Mouse (Mus musculus) forebrain, embryonic 11.5 days (tissue): ENCODE measurements around the gene Hes5. TPM values are rescaled to one million over a fixed set of nuclear protein-coding genes. Genes with fewer than 3 reads are reported as not detected.

Experiments
- ATAC-seq: fragments of 200-750 bp; cut with Nextera tagmentation; replicated peaks from 2 replicates; pipeline ENCODE4 v1.8.0; 2017; ENCODE audit warnings: moderate TSS enrichment; ENCODE audit not compliant: low FRiP score
- DNase-seq: peaks from one replicate; pipeline ENCODE4 v3.0.0-alpha.2; 2017; ENCODE audit warnings: low spot score
- H3K27ac ChIP-seq: fragments of 300-500 bp; sonication (generic); 2 replicates; pipeline ENCODE4 v1.5.1; 2014; ENCODE audit warnings: low read depth, low read length
- H3K27me3 ChIP-seq: fragments of 300-500 bp; sonication (generic); 2 replicates; pipeline ENCODE4 v1.6.1; 2014; ENCODE audit warnings: mild to moderate bottlenecking, low read length, mixed read lengths; ENCODE audit not compliant: control insufficient read depth, insufficient read depth
- H3K36me3 ChIP-seq: fragments of 300-500 bp; sonication (generic); 2 replicates; pipeline ENCODE4 v1.6.1; 2014; ENCODE audit warnings: mild to moderate bottlenecking, low read length, moderate library complexity, mixed read lengths; ENCODE audit not compliant: control insufficient read depth, insufficient read depth
- H3K4me1 ChIP-seq: fragments of 300-500 bp; sonication (generic); replicated peaks from 2 replicates; pipeline ENCODE4 v1.6.1; 2014; ENCODE audit warnings: low read length, mixed read lengths; ENCODE audit not compliant: control insufficient read depth, insufficient read depth
- H3K4me2 ChIP-seq: fragments of 300-500 bp; sonication (generic); 2 replicates; pipeline ENCODE4 v1.6.1; 2014; ENCODE audit warnings: low read depth, mild to moderate bottlenecking, low read length, moderate library complexity, mixed read lengths; ENCODE audit not compliant: severe bottlenecking
- H3K4me3 ChIP-seq: fragments of 300-500 bp; sonication (generic); 2 replicates; pipeline ENCODE4 v1.5.1; 2014; ENCODE audit warnings: low read depth, low read length
- H3K9ac ChIP-seq: fragments of 300-500 bp; sonication (generic); 2 replicates; pipeline ENCODE4 v1.6.1; 2014; ENCODE audit warnings: low read length
- H3K9me3 ChIP-seq: fragments of 300-500 bp; sonication (generic); 2 replicates; pipeline ENCODE4 v1.6.1; 2016; ENCODE audit warnings: low read length, mixed read lengths; ENCODE audit not compliant: control insufficient read depth
- WGBS: fragments of 180-500 bp; shearing (Covaris S2); extraction: QIAGEN DNeasy Blood & Tissue Kit; methylation state at CpG from one replicate; pipeline ENCODE4 v1.1.7; 2014; 5-methylcytosine and 5-hydroxymethylcytosine counted together
- polyA plus RNA-seq: library from polyadenylated mRNA; unstranded; fragments of >200 nt; fragmentation: Nextera tagmentation; extraction: Ambion mirVana; gene quantifications from 2 replicates; pipeline ENCODE4 v1.2.1, GENCODE M21; 2014

The Hes5 gene
- polyA plus RNA-seq, 1 experiment from 2014 or later = 313 TPM

DNA sequence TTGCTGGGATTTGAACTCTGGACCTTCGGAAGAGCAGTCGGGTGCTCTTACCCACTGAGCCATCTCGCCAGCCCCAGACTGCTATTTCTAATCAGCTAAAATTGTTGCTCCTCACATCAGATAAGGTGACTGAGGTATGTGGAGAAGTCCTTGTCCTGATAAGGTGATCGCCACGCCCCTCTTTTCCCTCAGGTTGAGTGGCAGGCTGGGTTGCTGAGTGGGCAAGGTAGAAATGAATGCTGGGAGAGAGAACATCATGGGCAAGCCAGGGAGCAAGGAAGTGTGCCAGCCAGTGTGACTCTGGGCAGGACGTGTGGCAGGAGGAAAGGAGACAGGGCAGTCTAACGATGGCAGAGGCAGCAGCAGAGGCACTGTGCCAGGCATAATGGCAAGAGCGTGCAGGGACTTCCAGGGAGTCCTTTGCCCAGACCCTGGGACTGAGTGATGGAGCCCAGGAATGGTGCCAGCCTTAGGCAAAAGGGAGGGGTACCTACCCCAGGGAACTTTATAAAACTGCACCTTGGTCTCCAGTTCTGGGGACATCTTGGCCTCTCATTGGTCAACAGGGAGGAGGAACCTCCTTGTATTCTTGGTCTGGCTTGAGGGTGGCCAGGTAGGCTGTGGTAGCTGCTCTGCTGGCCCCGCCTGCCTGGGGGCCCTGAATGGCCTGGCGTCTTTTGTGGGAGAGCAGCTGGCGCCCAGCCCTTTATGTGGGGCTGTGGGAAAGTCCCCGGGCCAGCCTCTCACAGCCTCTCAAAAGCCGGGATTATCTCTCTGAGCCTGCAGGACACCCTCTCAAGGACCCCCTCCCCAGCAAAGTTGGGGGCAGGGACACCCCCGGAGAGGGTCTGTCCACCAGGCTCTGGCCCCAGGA, 12.4 kb upstream of the Hes5 start:
- Histone ChIP-seq H3K36me3 (no peaks in the 10 kb centered on the region), H3K4me1 (peaks cover 46% of the 10 kb centered on the region), H3K27ac (peak overlapping the region; percentile 93), H3K9me3 (no peaks in the 10 kb centered on the region), H3K4me3 (no peak overlapping the region), H3K27me3 (peaks cover 5% of the 10 kb centered on the region), H3K9ac (peak overlapping the region; percentile 5; the same call in 1 of the 2 replicates), H3K4me2 (peak overlapping the region; percentile 40)
- ATAC-seq (peak; percentile 55), DNase-seq (peak; percentile 84)
- 33% methylated on average over 14 of the region's 14 CpGs for WGBS

- Histone ChIP-seq H3K27me3 (peaks cover 11% of the 10 kb centered on the region), H3K36me3 (no peaks in the 10 kb centered on the region), H3K4me1 (peaks cover 53% of the 10 kb centered on the region), H3K4me2 (peak overlapping the region; percentile 40), H3K4me3 (no peak overlapping the region), H3K27ac (peak overlapping the region; percentile 93), H3K9ac (peak overlapping the region; percentile 5; the same call in 1 of the 2 replicates), H3K9me3 (no peaks in the 10 kb centered on the region)
- no peak for DNase-seq
- 34% methylated on average over 6 of the region's 6 CpGs for WGBS
- peak; percentile 1; the same call in 1 of the 2 replicates for ATAC-seq
Measured at GRCm38 (mm10) chr4:154948940-154949588, 11.7 kb upstream of the Hes5 start.

DNA sequence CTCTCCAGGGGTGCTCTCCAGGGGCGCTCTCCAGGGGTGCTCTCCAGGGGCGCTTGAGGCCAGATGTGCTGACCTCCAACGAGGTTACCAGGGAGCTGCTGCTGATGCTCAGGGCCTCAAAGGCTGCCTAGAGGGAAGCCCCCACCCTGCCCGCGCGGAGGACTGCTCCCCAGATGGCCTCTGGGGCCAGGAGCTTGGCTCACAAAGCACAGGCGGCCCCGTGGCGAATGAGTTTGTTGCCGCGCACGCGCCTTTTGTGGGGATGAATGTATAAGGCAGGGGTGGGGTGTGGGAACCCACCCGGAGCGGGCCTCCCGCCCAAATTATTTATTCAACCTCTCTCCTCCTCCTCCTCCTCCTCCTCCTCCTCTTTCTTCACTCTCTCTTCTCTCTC, 11.1 kb upstream of the Hes5 start:
- no peaks in the 10 kb centered on the region for H3K36me3 ChIP-seq
- H3K4me3 ChIP-seq = no peak overlapping the region
- H3K9me3 ChIP-seq = no peaks in the 10 kb centered on the region
- H3K9ac ChIP-seq = no peak overlapping the region
- WGBS = 3% methylated on average over 16 of the region's 16 CpGs
- H3K4me2 ChIP-seq = peak overlapping the region; percentile 40; the same call in 1 of the 2 replicates
- H3K4me1 ChIP-seq = peaks cover 55% of the 10 kb centered on the region
- DNase-seq = peak; percentile 88
- ATAC-seq = peak; percentile 37
- peaks cover 15% of the 10 kb centered on the region for H3K27me3 ChIP-seq
- peak overlapping the region; percentile 93 for H3K27ac ChIP-seq

DNA sequence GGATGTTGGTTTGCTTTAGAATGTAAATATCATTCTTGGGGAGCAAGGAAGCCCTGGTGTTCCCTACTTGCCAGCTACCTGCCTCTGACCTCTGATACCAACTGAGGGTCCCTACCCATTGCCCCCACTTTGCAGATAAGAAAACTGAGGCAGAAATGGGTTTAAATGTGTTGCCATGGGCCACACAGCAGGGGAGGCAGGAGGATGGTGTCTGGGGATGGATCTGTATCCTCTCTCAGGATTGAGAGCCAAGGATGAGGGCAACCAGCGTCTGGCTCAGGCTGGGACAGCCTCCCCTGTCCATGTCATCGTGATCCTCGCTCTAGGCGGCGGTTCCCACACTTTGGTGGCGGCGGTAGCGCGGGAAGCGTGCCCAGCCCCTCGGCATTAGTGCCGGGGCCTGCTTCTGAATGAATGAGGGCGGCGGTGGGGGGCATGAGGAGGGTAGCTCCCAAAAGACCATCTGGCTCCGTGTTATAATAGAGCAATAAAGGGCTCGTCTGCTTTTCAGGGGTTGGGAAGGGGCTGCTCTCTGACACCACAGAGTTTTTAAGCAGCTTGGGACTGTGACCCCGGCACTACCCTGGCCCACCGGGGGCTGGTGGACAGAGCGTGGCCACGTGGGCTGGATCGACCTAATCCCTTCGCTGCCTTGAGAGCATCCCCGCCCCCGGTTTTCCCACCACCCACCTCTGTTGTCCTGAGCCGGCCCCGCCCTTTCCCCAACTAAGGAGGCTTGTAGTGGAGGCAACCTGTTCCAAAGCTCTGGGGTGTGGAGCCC, 8.1 kb upstream of the Hes5 start:
- Histone ChIP-seq H3K36me3 (no peaks in the 10 kb centered on the region), H3K27ac (peak overlapping the region; percentile 9; the same call in 1 of the 2 replicates), H3K27me3 (peaks cover 33% of the 10 kb centered on the region), H3K9me3 (no peaks in the 10 kb centered on the region), H3K9ac (peak overlapping the region; percentile 17; the same call in 1 of the 2 replicates), H3K4me2 (peak overlapping the region; percentile 39), H3K4me3 (0 out of 2 replicates have a peak overlapping the region, but pooled peaks have one; percentile 6), H3K4me1 (peaks cover 48% of the 10 kb centered on the region)
- WGBS = 2% methylated on average over 26 of the region's 26 CpGs
- DNase-seq = peak; percentile 90
- ATAC-seq = peak; percentile 81

- Histone ChIP-seq H3K9me3 (no peaks in the 10 kb centered on the region), H3K4me3 (no peak overlapping the region), H3K27me3 (peaks cover 39% of the 10 kb centered on the region), H3K4me1 (peaks cover 55% of the 10 kb centered on the region), H3K36me3 (no peaks in the 10 kb centered on the region), H3K9ac (no peak overlapping the region), H3K27ac (no peak overlapping the region), H3K4me2 (no peak overlapping the region)
- 21% methylated on average over 9 of the region's 9 CpGs for WGBS
- no peak for DNase-seq
- ATAC-seq = no peak
Measured at GRCm38 (mm10) chr4:154956604-154957003, 4.1 kb upstream of the Hes5 start.

GRCm38 (mm10) chr4:154957289-154957993, 3.3 kb upstream of the Hes5 start:
- WGBS = 38% methylated on average over 13 of the region's 13 CpGs
- Histone ChIP-seq H3K4me3 (no peak overlapping the region; the same call in 1 of the 2 replicates), H3K9me3 (no peaks in the 10 kb centered on the region), H3K27me3 (peaks cover 37% of the 10 kb centered on the region), H3K4me1 (peaks cover 56% of the 10 kb centered on the region), H3K27ac (no peak overlapping the region; the same call in 1 of the 2 replicates), H3K4me2 (peak overlapping the region; percentile 40), H3K9ac (peak overlapping the region; percentile 39), H3K36me3 (peaks cover 4% of the 10 kb centered on the region; the same call in 1 of the 2 replicates)
- ATAC-seq (no peak), DNase-seq (no peak)

- peak; percentile 75 for ATAC-seq
- peak overlapping the region; percentile 70 for H3K27ac ChIP-seq
- peaks cover 4% of the 10 kb centered on the region; the same call in 1 of the 2 replicates for H3K36me3 ChIP-seq
- peaks cover 39% of the 10 kb centered on the region for H3K27me3 ChIP-seq
- peaks cover 51% of the 10 kb centered on the region for H3K4me1 ChIP-seq
- H3K4me2 ChIP-seq = peak overlapping the region; percentile 40
- H3K4me3 ChIP-seq = peak overlapping the region; percentile 14; the same call in 1 of the 2 replicates
- peak; percentile 94 for DNase-seq
- peak overlapping the region; percentile 28 for H3K9ac ChIP-seq
- 0% methylated on average over 15 of the region's 15 CpGs for WGBS
- H3K9me3 ChIP-seq = no peaks in the 10 kb centered on the region
Measured at GRCm38 (mm10) chr4:154958171-154958570, 2.6 kb upstream of the Hes5 start.
